Mouse (Mus musculus): ENCODE measurements around the gene Dad1. TPM values are rescaled to one million over a fixed set of nuclear protein-coding genes. Genes with fewer than 3 reads are reported as not detected.

Dad1 gene
- total RNA-seq, 2 experiments from 2014 or later = 68.3 to 77.9 TPM

DNA sequence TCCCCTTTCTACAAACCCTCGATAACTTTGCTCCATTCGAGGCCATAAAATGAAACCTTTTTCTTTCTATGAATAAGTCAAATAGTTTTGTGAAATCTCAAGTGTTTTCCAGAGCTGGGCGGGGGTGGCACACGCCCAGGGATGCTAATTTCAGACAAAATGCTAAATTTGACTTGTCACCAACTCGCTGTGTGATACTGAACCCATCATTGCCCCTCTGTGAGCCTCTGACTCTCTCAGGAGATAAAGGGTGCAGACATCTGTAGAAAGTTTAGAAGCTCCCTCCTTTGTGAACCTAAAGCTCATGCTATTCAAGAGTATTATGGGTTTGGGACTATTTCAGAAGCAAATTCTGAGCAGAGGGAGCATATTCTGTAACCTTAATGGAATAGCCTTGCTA is 46.0 kb downstream of the Dad1 start:
- DNase-seq = no peak
- no peak for TF ChIP-seq CTCF (IDR thresholded peaks at IDR 0.05)
- no peak overlapping the region for H3K4me3 ChIP-seq
- no peak overlapping the region for H3K27ac ChIP-seq
- intact Hi-C loops (cut with DNase I) = no loop called here

DNA sequence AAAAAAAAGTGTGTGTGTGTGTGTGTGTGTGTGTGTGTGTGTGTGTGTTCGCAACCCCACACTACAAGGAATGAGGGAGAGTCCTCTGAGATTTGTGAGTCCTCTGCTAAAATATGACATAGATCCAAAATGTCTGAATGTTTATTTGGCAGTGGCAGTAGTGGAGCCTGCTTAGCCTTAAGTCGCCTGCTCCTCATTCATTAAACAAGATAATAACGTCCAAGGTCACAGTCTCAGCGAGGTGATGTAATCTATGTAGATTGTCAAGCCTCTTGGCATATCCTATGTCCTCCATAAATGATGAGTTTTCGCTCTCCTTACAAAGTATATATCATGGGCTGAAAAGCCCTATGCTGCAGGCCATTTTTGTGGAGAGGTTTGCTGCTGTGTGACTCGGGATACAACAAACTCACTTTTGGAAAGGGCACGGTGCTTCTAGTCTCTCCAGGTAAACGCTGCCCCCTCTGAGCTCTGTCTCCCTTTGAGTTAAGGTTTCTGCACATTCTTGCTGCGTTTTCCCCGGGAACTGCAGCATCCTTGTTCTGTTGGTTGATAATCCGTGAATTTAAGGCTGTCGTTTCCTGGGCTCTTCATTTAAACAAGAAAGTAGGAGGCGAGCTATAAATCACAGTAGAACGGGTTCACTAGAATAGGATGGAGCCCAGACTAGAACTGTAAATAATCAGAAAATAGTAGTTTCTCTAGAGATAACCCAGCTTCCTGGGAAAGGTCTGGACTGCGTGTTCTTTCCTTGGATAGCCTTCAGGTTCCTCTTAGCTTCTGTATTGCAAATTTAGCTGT is 47.0 kb downstream of the Dad1 start:
- no peak for TF ChIP-seq CTCF (IDR thresholded peaks at IDR 0.05)
- H3K27ac ChIP-seq = no peak overlapping the region
- DNase-seq = no peak
- intact Hi-C loops (cut with DNase I) = no loop called here
- H3K4me3 ChIP-seq = no peak overlapping the region

DNA sequence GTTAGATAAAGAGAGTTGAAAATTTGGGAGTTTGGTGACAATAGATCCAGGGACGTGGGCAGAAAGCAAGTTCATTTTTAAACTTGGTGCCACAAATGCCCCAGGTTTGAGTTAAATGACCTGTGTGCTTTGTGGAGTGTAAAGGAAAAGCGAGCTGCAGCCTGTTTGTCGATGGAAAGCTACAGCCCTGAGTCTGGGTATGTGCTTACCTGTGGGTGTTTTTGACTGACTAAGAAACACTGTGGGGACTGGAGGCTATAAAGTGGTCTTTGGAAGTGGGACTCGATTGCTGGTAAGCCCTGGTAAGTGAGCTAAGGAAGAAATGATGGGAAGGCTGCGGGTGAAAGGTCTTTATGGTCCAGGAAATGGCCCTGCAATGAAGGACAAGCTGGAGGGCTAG is 47.6 kb downstream of the Dad1 start:
- intact Hi-C loops (cut with DNase I) = no loop called here
- no peak overlapping the region for H3K27ac ChIP-seq

DNA sequence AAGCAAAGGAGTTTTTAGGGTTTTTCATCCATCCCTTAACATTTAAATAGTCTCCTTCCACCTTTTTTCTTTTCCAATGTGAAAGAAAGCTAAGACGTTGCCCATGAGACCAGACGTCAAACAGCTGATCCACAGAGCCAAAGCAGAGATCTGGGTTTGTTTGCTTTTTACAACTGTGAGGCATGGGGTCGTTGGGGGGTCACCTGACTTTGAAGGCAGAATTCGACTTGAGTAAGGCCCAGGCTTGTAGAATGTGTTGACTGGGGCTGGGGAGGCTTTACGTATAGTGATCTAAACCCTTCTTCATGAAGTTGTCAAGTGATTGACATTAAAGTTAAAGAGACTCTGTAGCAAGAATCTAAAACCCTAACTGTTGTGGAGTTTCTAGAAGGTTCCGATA is 48.0 kb downstream of the Dad1 start:
- no peak for TF ChIP-seq CTCF (IDR thresholded peaks at IDR 0.05)
- Histone ChIP-seq H3K27ac (no peak overlapping the region), H3K4me3 (no peak overlapping the region)
- DNase-seq = no peak
- intact Hi-C loops (cut with DNase I) = no loop called here

More for the DNA sequence above, 47.6 kb downstream of the Dad1 start:
- no peak for TF ChIP-seq CTCF (IDR thresholded peaks at IDR 0.05)
- H3K4me3 ChIP-seq = no peak overlapping the region
- no peak for DNase-seq

DNA sequence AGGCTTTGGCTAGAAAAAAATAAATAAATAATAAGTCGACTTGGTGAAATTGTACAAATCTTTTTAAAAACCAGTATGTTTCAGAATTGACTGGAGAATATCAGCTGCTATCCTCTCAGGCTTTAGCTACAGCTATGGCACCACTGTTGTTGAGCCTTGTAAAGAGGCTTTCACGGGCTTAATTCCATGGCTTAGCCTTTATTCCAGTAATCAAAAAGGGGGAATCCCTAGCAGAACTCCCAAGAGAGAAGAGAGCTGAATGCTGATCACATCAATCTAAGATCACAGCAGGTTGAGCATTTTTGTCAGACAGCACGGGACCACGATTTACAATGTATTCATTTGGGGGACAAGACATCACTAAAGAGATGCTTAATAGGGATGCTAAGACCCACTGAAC is 49.1 kb downstream of the Dad1 start:
- no peak for TF ChIP-seq CTCF (IDR thresholded peaks at IDR 0.05)
- no peak for DNase-seq
- Histone ChIP-seq H3K27ac (no peak overlapping the region), H3K4me3 (no peak overlapping the region)
- intact Hi-C loops (cut with DNase I) = no loop called here

DNA sequence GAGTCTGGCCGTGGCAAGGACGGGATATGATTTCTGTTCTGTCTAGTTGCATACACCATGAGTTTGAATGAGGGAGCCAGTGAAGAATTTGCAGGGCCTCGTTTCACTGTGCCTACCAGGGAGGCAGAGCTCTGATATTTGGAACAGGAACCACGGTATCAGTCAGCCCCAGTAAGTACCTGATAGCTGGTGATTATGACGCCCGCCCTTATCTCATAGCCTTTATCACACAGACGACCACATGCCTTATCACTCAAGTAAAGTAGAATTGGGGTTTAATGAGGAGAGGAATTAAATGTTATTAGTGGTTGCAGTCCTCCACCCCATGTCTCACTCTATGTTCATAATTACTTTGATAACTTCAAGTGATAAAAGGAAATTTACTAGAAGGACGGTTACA is 49.6 kb downstream of the Dad1 start:
- DNase-seq = no peak
- Histone ChIP-seq H3K27ac (no peak overlapping the region), H3K4me3 (no peak overlapping the region)
- intact Hi-C loops (cut with DNase I) = no loop called here
- no peak for TF ChIP-seq CTCF (IDR thresholded peaks at IDR 0.05)

DNA sequence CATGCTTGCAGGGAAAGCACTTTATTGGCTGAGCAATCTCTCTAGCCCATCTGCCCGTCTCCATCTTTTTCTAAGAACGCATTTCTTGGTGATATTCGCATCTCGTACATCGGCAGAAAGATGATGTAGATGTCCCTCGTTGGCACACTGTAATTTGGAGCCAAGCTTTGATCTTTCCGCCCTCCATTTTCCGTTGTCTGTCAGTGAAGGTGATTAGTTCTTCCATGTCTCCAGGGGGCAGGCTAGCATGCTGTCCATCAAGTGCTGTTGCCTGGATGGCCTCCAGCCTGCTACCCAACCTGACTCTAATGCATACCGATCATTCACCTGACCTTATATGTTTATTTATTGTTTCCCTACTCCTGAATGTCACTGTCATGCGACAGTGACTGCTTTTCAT is 50.1 kb downstream of the Dad1 start:
- intact Hi-C loops (cut with DNase I) = no loop called here
- no peak overlapping the region for H3K4me3 ChIP-seq
- TF ChIP-seq CTCF (IDR thresholded peaks at IDR 0.05) = no peak
- no peak overlapping the region for H3K27ac ChIP-seq
- no peak for DNase-seq

DNA sequence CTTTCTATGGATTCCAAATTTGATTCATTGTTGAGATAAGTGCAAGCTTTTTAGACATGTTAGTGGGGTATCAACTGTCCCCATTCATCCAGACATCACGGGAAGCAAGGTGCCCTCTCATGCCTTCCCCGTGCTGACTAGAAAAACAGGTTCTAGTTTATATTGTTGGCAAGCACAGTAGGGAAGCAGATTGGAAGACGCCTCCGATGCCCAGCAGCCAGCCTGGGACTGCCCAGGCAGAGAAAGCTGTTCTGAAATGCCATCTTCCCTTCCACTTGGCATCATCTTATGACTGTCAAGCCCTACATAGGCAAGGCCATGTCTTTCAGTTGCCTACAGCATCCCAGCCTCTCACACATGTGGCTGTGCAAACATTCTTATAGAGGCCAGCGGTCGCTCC is 50.7 kb downstream of the Dad1 start:
- intact Hi-C loops (cut with DNase I) = no loop called here
- Histone ChIP-seq H3K27ac (no peak overlapping the region), H3K4me3 (no peak overlapping the region)
- no peak for TF ChIP-seq CTCF (IDR thresholded peaks at IDR 0.05)
- no peak for DNase-seq

DNA sequence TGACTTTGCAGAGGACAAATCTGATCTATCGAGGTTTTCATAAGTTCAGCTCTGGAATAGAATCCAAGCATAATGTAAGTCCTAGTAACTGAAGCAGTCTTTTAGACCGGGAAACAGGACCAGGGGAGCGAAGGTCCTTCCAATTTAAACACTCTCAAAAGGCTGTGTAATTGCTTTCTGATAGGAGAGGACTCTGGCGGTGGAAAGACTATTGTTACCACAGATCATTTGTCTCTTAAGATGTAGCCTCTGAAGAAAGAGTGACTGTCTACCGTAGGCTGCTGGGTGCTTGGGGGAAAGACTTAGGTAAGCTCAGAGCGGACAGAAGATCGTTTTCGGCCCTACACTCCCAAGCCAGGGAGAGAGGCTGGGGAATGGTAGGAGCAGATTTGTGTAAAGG is 53.5 kb downstream of the Dad1 start:
- TF ChIP-seq CTCF (IDR thresholded peaks at IDR 0.05) = no peak
- Histone ChIP-seq H3K4me3 (no peak overlapping the region), H3K27ac (no peak overlapping the region)
- DNase-seq = no peak
- intact Hi-C loops (cut with DNase I) = no loop called here

DNA sequence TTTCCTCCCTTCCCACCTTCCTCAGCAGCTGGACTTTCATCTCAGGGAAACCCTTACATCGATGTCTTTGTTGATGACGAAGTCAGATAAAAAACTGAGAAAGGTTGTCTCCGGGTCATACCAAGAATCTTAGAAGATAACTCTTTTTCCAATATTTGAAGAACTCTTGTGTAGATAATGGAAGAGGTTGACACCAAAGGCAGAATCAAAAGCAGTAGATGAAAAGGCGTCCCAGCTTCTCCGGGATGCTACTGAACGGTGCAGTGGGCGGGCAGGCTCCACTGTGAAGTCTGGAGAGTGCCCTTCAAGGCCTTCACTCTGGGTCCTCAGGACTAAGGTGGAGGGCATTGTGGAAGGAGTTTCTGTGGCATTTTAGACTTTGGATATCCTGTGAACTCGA is 54.2 kb downstream of the Dad1 start:
- no peak for TF ChIP-seq CTCF (IDR thresholded peaks at IDR 0.05)
- no peak for DNase-seq
- Histone ChIP-seq H3K27ac (no peak overlapping the region), H3K4me3 (no peak overlapping the region)
- intact Hi-C loops (cut with DNase I) = no loop called here

DNA sequence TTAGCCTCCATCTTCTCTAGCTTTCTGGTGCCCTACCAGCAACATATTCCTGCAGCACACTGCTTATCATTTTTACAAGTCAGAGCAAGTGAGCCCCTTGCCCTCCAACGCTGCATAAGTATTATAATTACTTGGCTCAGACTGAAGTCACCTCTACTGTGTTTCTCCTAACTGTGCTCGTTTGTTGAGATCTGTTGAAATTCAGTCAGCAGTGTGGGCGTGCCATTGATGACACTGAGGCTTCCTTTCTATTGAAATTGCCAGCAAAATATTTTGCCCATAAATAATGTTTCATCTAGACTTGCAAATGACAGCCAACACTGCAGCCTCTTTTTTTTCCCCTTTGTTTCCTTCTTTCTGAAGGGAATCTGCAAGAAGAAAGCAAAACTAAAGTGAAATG is 56.2 kb downstream of the Dad1 start:
- Histone ChIP-seq H3K4me3 (no peak overlapping the region), H3K27ac (no peak overlapping the region)
- TF ChIP-seq CTCF (IDR thresholded peaks at IDR 0.05) = no peak
- DNase-seq = no peak
- intact Hi-C loops (cut with DNase I) = no loop called here

DNA sequence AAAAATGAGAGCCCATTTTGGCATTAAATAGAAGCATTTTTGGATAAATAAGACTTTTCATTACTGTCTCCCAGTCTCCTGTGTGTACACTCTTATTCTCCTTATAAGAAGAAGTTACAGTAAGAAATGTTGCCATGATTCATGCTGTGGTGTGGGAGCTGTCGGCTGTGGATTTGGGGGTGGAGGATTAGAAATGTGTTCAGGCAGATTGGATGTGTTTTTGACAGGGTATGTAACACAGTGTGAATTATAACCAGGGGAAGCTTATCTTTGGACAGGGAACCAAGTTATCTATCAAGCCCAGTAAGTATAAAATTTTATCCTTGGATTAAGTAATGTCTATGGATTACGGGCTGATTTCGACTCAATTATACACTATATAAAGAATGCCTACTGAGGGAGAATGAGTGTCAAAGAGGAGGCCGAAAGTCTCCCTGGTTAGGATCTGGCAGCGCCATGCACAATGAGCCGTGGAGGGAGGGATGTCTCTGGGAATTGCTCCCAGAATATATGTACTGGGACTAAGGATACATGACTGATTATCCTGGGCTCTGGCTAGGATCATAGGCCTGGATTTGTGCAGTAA is 58.0 kb downstream of the Dad1 start:
- Histone ChIP-seq H3K4me3 (no peak overlapping the region), H3K27ac (no peak overlapping the region)
- TF ChIP-seq CTCF (IDR thresholded peaks at IDR 0.05) = no peak
- intact Hi-C loops (cut with DNase I) = no loop called here
- DNase-seq = no peak

DNA sequence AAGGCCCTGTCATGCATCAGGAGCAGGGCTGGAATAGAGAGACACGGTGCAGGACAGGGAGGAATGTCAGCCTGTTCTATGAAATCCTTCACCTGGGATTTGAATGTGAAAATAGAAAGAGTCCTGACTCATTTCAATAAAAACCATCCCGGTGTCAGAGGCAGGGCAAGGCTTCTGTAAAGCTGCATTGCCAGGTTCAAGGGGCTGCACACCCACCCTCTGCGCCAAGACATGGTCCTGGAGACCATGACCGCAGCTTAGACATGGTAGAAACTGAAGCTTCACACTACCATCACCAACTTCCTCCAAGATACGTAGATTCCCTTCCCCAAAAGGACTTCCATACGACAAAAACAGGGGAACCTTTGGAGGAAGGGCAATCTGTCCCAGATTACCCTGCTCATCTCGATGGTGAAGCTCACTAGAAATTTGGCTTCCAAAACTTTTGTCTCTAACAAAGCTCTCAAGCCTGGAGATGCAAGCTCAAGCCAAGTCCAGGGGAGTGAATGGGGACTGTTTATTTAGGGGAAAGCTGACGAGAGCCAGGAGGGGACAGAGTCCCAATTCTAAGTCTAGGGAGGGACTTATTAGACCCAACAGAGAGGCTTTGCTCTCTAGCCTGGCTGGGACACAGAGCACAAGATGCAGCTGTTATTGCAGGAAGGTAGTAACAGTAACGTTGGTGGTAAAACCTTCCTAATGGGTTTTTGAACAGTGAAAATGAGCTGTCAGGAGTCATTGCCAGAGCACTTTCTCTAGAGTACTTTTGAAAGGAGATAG is 60.4 kb downstream of the Dad1 start:
- no peak overlapping the region for H3K27ac ChIP-seq
- no peak for TF ChIP-seq CTCF (IDR thresholded peaks at IDR 0.05)
- no peak for DNase-seq
- intact Hi-C loops (cut with DNase I) = no loop called here
- no peak overlapping the region for H3K4me3 ChIP-seq

All from gastrocnemius, adult 2 months (tissue).